Mouse (Mus musculus) thymus, postnatal 25 days (tissue): ENCODE results near the gene Gypa.

Source experiments
- DNase-seq: peaks from one replicate; pipeline ENCODE4 v3.0.0; 2022

The Gypa gene

GRCm38 (mm10) chr8:80493523-80494345, at the start of gene Gypa:
Gene Gypa, plus strand, starts transcription at chr8:80493781.
- no peak for DNase-seq

- DNase-seq = no peak
Observed at GRCm38 (mm10) chr8:80444534-80445072, 49.0 kb upstream of the Gypa start.

- no peak for DNase-seq
Observed at GRCm38 (mm10) chr8:80447217-80447616, 46.4 kb upstream of the Gypa start.

- DNase-seq = no peak
Observed at GRCm38 (mm10) chr8:80451938-80452690, 41.5 kb upstream of the Gypa start.

GRCm38 (mm10) chr8:80463450-80463917, 30.1 kb upstream of the Gypa start:
- no peak for DNase-seq

GRCm38 (mm10) chr8:80474971-80475370, 18.6 kb upstream of the Gypa start:
- DNase-seq = no peak

GRCm38 (mm10) chr8:80478156-80478555, 15.4 kb upstream of the Gypa start:
- no peak for DNase-seq

- no peak for DNase-seq
Observed at GRCm38 (mm10) chr8:80479129-80479528, 14.5 kb upstream of the Gypa start.

GRCm38 (mm10) chr8:80482173-80482572, 11.4 kb upstream of the Gypa start:
- DNase-seq = no peak

GRCm38 (mm10) chr8:80482822-80483774, 10.5 kb upstream of the Gypa start:
- no peak for DNase-seq

GRCm38 (mm10) chr8:80491562-80491961, 2.0 kb upstream of the Gypa start:
- DNase-seq = no peak

GRCm38 (mm10) chr8:80492987-80493441, 567 bp upstream of the Gypa start:
- DNase-seq = peak; percentile 62

GRCm38 (mm10) chr8:80494346-80494660, 722 bp downstream of the Gypa start:
- DNase-seq = no peak

- no peak for DNase-seq
Observed at GRCm38 (mm10) chr8:80494819-80495218, 1.2 kb downstream of the Gypa start.

- DNase-seq = no peak
Observed at GRCm38 (mm10) chr8:80495527-80495926, 1.9 kb downstream of the Gypa start.

- no peak for DNase-seq
Observed at GRCm38 (mm10) chr8:80497323-80497722, 3.7 kb downstream of the Gypa start.

GRCm38 (mm10) chr8:80500244-80500643, 6.7 kb downstream of the Gypa start:
- no peak for DNase-seq

GRCm38 (mm10) chr8:80500773-80501172, 7.2 kb downstream of the Gypa start:
- no peak for DNase-seq

GRCm38 (mm10) chr8:80501283-80501682, 7.7 kb downstream of the Gypa start:
- DNase-seq = no peak

GRCm38 (mm10) chr8:80526382-80527355, 33.1 kb downstream of the Gypa start:
- DNase-seq = no peak

GRCm38 (mm10) chr8:80541836-80542235, 48.3 kb downstream of the Gypa start:
- no peak for DNase-seq
